Mouse (Mus musculus) liver, postnatal 0 days (tissue): ENCODE measurements around the gene Pip4k2c. TPM values are rescaled to one million over a fixed set of nuclear protein-coding genes. Genes with fewer than 3 reads are reported as not detected.

Experiments used
- ATAC-seq: fragments of 200-750 bp; cut with Nextera tagmentation; 2 replicates; pipeline ENCODE4 v1.8.0; 2017; ENCODE audit warnings: mild to moderate bottlenecking, moderate library complexity
- DNase-seq: peaks from one replicate; pipeline ENCODE4 v3.0.0-alpha.2; 2016
- H3K27ac ChIP-seq: fragments of 300-500 bp; sonication (generic); 2 replicates; pipeline ENCODE4 v1.5.1; 2014; ENCODE audit warnings: antibody characterized with exemption, moderate library complexity, mild to moderate bottlenecking, low read depth
- H3K27me3 ChIP-seq: fragments of 300-500 bp; sonication (generic); 2 replicates; pipeline ENCODE4 v1.6.1; 2014; ENCODE audit warnings: low read length, control low read depth, mixed read lengths; ENCODE audit not compliant: insufficient read depth
- H3K36me3 ChIP-seq: fragments of 300-500 bp; sonication (generic); replicated peaks from 2 replicates; pipeline ENCODE4 v1.6.1; 2014; ENCODE audit warnings: mild to moderate bottlenecking, control low read depth, low read length, moderate library complexity, mixed read lengths; ENCODE audit not compliant: insufficient read depth
- H3K4me1 ChIP-seq: fragments of 300-500 bp; sonication (generic); 2 replicates; pipeline ENCODE4 v1.6.1; 2014; ENCODE audit warnings: antibody characterized with exemption, mild to moderate bottlenecking, control low read depth; ENCODE audit not compliant: insufficient read depth
- H3K4me2 ChIP-seq: fragments of 300-500 bp; sonication (generic); 2 replicates; pipeline ENCODE4 v1.6.1; 2014; ENCODE audit warnings: low read depth, mild to moderate bottlenecking, low read length, moderate library complexity, mixed read lengths
- H3K4me3 ChIP-seq: fragments of 300-500 bp; sonication (generic); 2 replicates; pipeline ENCODE4 v1.5.1; 2014; ENCODE audit warnings: low read depth, low read length
- H3K9ac ChIP-seq: fragments of 300-500 bp; sonication (generic); replicated peaks from 2 replicates; pipeline ENCODE4 v1.6.1; 2014; ENCODE audit warnings: mild to moderate bottlenecking, moderate library complexity
- H3K9me3 ChIP-seq: fragments of 300-500 bp; sonication (generic); 2 replicates; pipeline ENCODE4 v1.6.1; 2016; ENCODE audit warnings: mild to moderate bottlenecking, control low read depth, low read length, mixed read lengths
- CTCF ChIP-seq: sonication (generic); IDR thresholded peaks from 2 replicates; pipeline ENCODE4 v1.5.1; 2016; ENCODE audit warnings: antibody characterized with exemption, low read depth
- EP300 ChIP-seq: IDR thresholded peaks from 2 replicates; pipeline ENCODE4 v1.6.1; 2016; ENCODE audit warnings: antibody characterized with exemption, low read depth, mild to moderate bottlenecking
- WGBS: fragments of 180-500 bp; shearing (Covaris S2); extraction: QIAGEN DNeasy Blood & Tissue Kit; methylation state at CpG from one replicate; pipeline ENCODE4 v1.1.7; 2014; ENCODE audit not compliant: insufficient replicate concordance; 5-methylcytosine and 5-hydroxymethylcytosine counted together
- polyA plus RNA-seq: library from polyadenylated mRNA; unstranded; fragments of >200 nt; fragmentation: Nextera tagmentation; extraction: Ambion mirVana; gene quantifications from 2 replicates; pipeline ENCODE4 v1.2.1, GENCODE M21; 2015

The Pip4k2c gene
- polyA plus RNA-seq, 1 experiment from 2014 or later: 17.7 TPM

GRCm38 (mm10) chr10:127204589-127204988, 6.8 kb downstream of the Pip4k2c start:
- H3K9me3 ChIP-seq: no peaks in the 10 kb centered on the region
- DNase-seq (no peak), ATAC-seq (no peak; the same call in 1 of the 2 replicates)
- TF ChIP-seq CTCF (no peak), EP300 (peak; percentile 69)
- H3K36me3 ChIP-seq: peaks cover 60% of the 10 kb centered on the region
- peak overlapping the region; percentile 9; the same call in 1 of the 2 replicates for H3K9ac ChIP-seq
- WGBS: 52% methylated on average over 5 of the region's 5 CpGs
- peaks cover 21% of the 10 kb centered on the region for H3K4me1 ChIP-seq
- H3K4me2 ChIP-seq: peak overlapping the region; percentile 48
- H3K27me3 ChIP-seq: no peaks in the 10 kb centered on the region
- H3K4me3 ChIP-seq: 0 out of 2 replicates have a peak overlapping the region, but pooled peaks have one; percentile 3
- peak overlapping the region; percentile 91 for H3K27ac ChIP-seq

DNA sequence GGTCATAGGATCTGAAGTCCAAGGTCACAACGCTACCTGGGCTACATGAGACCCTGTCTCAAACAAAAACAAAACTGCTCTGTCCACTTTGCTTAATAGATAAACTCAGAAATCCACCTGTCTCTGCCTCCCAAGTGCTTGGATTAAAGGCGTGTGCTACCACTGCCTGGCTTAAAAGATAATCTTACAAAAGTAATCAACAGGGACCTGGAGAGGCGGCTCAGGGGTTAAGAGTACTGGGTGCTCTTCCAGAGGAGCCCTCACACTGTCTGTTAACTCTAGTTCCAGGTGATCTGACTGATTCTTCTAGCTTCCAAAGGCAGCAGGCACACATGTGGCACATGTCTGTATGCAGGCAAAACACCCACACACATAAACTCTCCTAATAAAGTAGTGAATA, 8.3 kb downstream of the Pip4k2c start:
- 62% methylated on average over 3 of the region's 3 CpGs for WGBS
- H3K9me3 ChIP-seq: no peaks in the 10 kb centered on the region
- no peaks in the 10 kb centered on the region for H3K27me3 ChIP-seq
- H3K4me2 ChIP-seq: peak overlapping the region; percentile 48
- ATAC-seq (peak; percentile 62), DNase-seq (no peak)
- 0 out of 2 replicates have a peak overlapping the region, but pooled peaks have one; percentile 33 for H3K9ac ChIP-seq
- peak overlapping the region; percentile 91 for H3K27ac ChIP-seq
- TF ChIP-seq EP300 (peak; percentile 88), CTCF (no peak)
- H3K4me1 ChIP-seq: peaks cover 18% of the 10 kb centered on the region
- H3K36me3 ChIP-seq: peaks cover 71% of the 10 kb centered on the region
- no peak overlapping the region for H3K4me3 ChIP-seq

- H3K4me3 ChIP-seq: no peak overlapping the region
- 86% methylated on average over 8 of the region's 8 CpGs for WGBS
- H3K9me3 ChIP-seq: no peaks in the 10 kb centered on the region
- H3K27me3 ChIP-seq: no peaks in the 10 kb centered on the region
- no peak overlapping the region for H3K27ac ChIP-seq
- H3K9ac ChIP-seq: no peak overlapping the region
- TF ChIP-seq EP300 (no peak), CTCF (peak; percentile 40)
- H3K4me1 ChIP-seq: peaks cover 22% of the 10 kb centered on the region
- H3K36me3 ChIP-seq: peaks cover 52% of the 10 kb centered on the region
- DNase-seq: no peak
- ATAC-seq: no peak
- no peak overlapping the region for H3K4me2 ChIP-seq
These were observed 11.1 kb downstream of the Pip4k2c start for GRCm38 (mm10) chr10:127200279-127200678.

DNA sequence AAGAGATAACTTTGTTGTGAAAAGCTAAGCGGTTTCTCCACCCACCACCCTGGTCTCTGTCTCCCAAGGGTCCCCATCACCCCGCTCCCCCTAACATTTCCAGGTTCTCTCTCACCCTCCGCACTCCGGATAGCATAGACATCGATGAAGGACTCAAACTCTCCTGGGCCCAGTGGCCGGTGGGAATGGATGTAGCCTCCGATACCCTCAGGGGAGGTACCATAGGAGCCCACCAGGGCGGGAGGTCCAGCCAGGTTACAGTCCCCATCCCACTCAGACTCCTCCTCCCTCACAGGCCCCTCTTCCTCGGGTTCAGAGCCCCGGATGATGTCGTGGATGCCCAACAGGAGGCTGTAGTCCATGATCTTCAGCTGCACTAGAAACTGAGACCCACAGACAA, 11.9 kb downstream of the Pip4k2c start:
- Histone ChIP-seq H3K36me3 (peaks cover 51% of the 10 kb centered on the region), H3K4me3 (no peak overlapping the region), H3K9me3 (no peaks in the 10 kb centered on the region), H3K4me1 (peaks cover 27% of the 10 kb centered on the region), H3K27ac (no peak overlapping the region), H3K4me2 (no peak overlapping the region), H3K27me3 (no peaks in the 10 kb centered on the region), H3K9ac (no peak overlapping the region)
- no peak for DNase-seq
- ATAC-seq: no peak
- TF ChIP-seq CTCF (no peak), EP300 (no peak)
- WGBS: 90% methylated on average over 11 of the region's 11 CpGs

- Histone ChIP-seq H3K4me3 (no peak overlapping the region), H3K4me1 (peaks cover 30% of the 10 kb centered on the region)
- WGBS: 82% methylated on average over 5 of the region's 5 CpGs
These were observed 12.3 kb downstream of the Pip4k2c start for GRCm38 (mm10) chr10:127199068-127199467.

GRCm38 (mm10) chr10:127198492-127198891, 12.9 kb downstream of the Pip4k2c start:
- Histone ChIP-seq H3K27me3 (no peaks in the 10 kb centered on the region), H3K4me3 (no peak overlapping the region), H3K27ac (0 out of 2 replicates have a peak overlapping the region, but pooled peaks have one; percentile 11), H3K36me3 (peaks cover 45% of the 10 kb centered on the region), H3K4me2 (no peak overlapping the region), H3K9me3 (no peaks in the 10 kb centered on the region), H3K9ac (no peak overlapping the region), H3K4me1 (peaks cover 24% of the 10 kb centered on the region)
- DNase-seq (no peak), ATAC-seq (no peak)
- WGBS: 58% methylated on average over 2 of the region's 2 CpGs
- no peak for TF ChIP-seq CTCF
- no peak for TF ChIP-seq EP300

More at GRCm38 (mm10) chr10:127199068-127199467, 12.3 kb downstream of the Pip4k2c start:
- H3K9me3 ChIP-seq: no peaks in the 10 kb centered on the region
- H3K36me3 ChIP-seq: peaks cover 50% of the 10 kb centered on the region
- TF ChIP-seq EP300 (no peak), CTCF (no peak)
- H3K9ac ChIP-seq: no peak overlapping the region
- H3K4me2 ChIP-seq: no peak overlapping the region
- ATAC-seq: no peak
- no peaks in the 10 kb centered on the region for H3K27me3 ChIP-seq
- H3K27ac ChIP-seq: no peak overlapping the region
- DNase-seq: no peak
